Mouse (Mus musculus): ENCODE measurements around the gene Gm49336.

GRCm38 (mm10) chr14:60256356-60256755, 5.0 kb upstream of the Gm49336 start:
- TF ChIP-seq CTCF (IDR thresholded peaks at IDR 0.05; ENCODE audit: insufficient read depth, low read depth, low read length) (no peak), POLR2A (IDR thresholded peaks at IDR 0.05; ENCODE audit: insufficient read depth, low read depth, low read length) (no peak)
